In the genomic region with DNA sequence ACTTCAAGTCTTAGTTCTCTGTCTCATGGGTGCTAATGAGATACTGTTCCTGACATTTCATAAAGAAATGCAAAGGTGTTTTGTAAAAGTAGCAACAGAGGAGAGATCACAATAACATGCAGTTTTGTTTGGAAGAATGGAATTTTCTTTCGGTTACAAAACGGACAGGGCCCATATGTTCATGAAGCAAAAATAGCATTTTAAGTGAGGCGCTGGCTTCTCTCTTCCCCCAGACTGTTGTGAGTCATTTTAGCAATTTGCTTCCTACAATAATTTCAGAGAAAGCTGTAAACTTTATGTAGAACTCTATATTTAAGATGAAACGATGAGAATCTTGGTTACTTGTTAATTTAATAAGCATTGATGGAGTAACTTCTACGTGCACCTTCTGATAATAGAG, we compare ENCODE assay signal across 20 mouse cellular contexts.
DNase-seq lines count a peak whose midpoint lies in the region; TF ChIP-seq lines count a peak whose summit lies in the region.
"Had no signal": no experiment of that assay in that cellular context is flagged by ENCODE, and none has a peak within 500 bp of the region (broad histone marks: within the 10 kb centered on the region; RNA-seq: fewer than 3 reads in every experiment).

No protein-coding gene starts in this region.

- H3K27me3 ChIP-seq in myocyte (ENCODE audit: control insufficient read depth, insufficient read depth, insufficient read length): no peaks in the 10 kb centered on the region
- H3K27me3 ChIP-seq: forebrain, embryonic 12.5 days; midbrain, embryonic 15.5 days; neural tube, embryonic 15.5 days had no signal

- intact Hi-C loops in left cerebral cortex, postnatal 4 days (cut with DNase I): no loop called here
- intact Hi-C loops in left cerebral cortex, adult 2 months (cut with DNase I): loop anchor here (5.0 kb wide), 2 partner anchors 76 to 351 kb away; no protein-coding TSS in a partner anchor

- no peaks in the 10 kb centered on the region for H3K36me3 ChIP-seq in myocyte (ENCODE audit: control insufficient read depth, insufficient read depth)
- H3K36me3 ChIP-seq: embryonic facial prominence, embryonic 10.5 days; forebrain, embryonic 12.5 days; midbrain, embryonic 15.5 days; neural tube, embryonic 15.5 days had no signal

- peak overlapping the region; percentile 65 for H3K27ac ChIP-seq in left cerebral cortex, adult 2 months
- H3K27ac ChIP-seq: embryonic facial prominence, embryonic 10.5 days; forebrain, embryonic 12.5 days; midbrain, embryonic 15.5 days; neural tube, embryonic 15.5 days had no signal

- TF ChIP-seq CTCF in left cerebral cortex, adult 2 months (IDR thresholded peaks at IDR 0.05): no peak

- no peak overlapping the region for H3K4me3 ChIP-seq in left cerebral cortex, adult 2 months
- no peak overlapping the region for H3K4me3 ChIP-seq in myocyte
- H3K4me3 ChIP-seq: embryonic facial prominence, embryonic 10.5 days; forebrain, embryonic 12.5 days; midbrain, embryonic 15.5 days; neural tube, embryonic 15.5 days had no signal

- no peak for TF ChIP-seq POLR2A in myocyte (IDR thresholded peaks at IDR 0.05; ENCODE audit: insufficient read length, low read depth)

- H3K79me2 ChIP-seq in myocyte (ENCODE audit: control insufficient read depth, insufficient read depth): no peaks in the 10 kb centered on the region

- no peak overlapping the region for H3ac ChIP-seq in myocyte (ENCODE audit: control insufficient read depth, insufficient read length)

- H3K4me2 ChIP-seq in myocyte (ENCODE audit: low read depth): peak overlapping the region; percentile 51
- H3K4me2 ChIP-seq: forebrain, embryonic 12.5 days; heart, embryonic 11.5 days; liver, embryonic 11.5 days; midbrain, embryonic 15.5 days; neural tube, embryonic 15.5 days had no signal

- DNase-seq in frontal cortex, adult 2 months (ENCODE audit: extremely low spot score in 1 of 2, low spot score in 1 of 2): peak; percentile 63 to 84
- no peak for DNase-seq in frontal cortex, postnatal 14 days (ENCODE audit: low spot score in 2 of 2)
- DNase-seq in left cerebral cortex, adult 11 months (ENCODE audit: low spot score): peak; percentile 52
- no peak for DNase-seq in left cerebral cortex, postnatal 4 days
- DNase-seq in left cerebral cortex, adult 2 months (ENCODE audit: extremely low spot score in 1 of 2, low spot score in 2 of 2): peak in 1 of 2 experiments; percentile 23
- no peak for DNase-seq in kidney, postnatal 25 days
- DNase-seq: cerebellum, postnatal 25 days; heart, postnatal 10 days; kidney, adult 18-20 months; kidney, postnatal 14 days; lung, adult 2 months; lung, postnatal 36 days; thymus, postnatal 36 days had no signal

TF ChIP-seq in myocyte, 11 proteins besides CTCF, POLR2A, EP300 and RAD21:
- TF ChIP-seq REST (IDR thresholded peaks at IDR 0.05; ENCODE audit: insufficient read depth, insufficient read length) (no peak), MYOG (IDR thresholded peaks at IDR 0.05; ENCODE audit: control insufficient read depth in 1 of 3, insufficient read depth in 1 of 3, insufficient read length in 2 of 3, low read depth in 2 of 3) (no peak)
TF ChIP-seq in myocyte: peak in this region for 0.

Comparison
In these comparisons a context has a peak if more than half of its experiments do, and no peak if none do; other contexts are left out.
1. DNase-seq: peak in frontal cortex, adult 2 months (2 of 2) and left cerebral cortex, adult 11 months (single experiment); none in frontal cortex, postnatal 14 days (0 of 2), left cerebral cortex, postnatal 4 days (single experiment) and kidney, postnatal 25 days (0 of 2).